Mouse (Mus musculus): ENCODE measurements at regions not wholly inside any gene's neighbourhood (a gene's known extent, or its start where the extent isn't known, plus 50 kb on each side); places are given as distances from the start of the nearest gene placed in this dataset.
A peak's percentile ranks its signal among the peaks of the same experiment; 100 is the strongest.

GRCm38 (mm10) chr14:46606037-46606436 lies 154.3 kb upstream of the Cdkn3 start:
- 0 out of 2 replicates have a peak overlapping the region, but pooled peaks have one; percentile 15 for H3K4me2 ChIP-seq (replicated peaks; ENCODE audit: low read depth, low read length, severe bottlenecking)
- peaks cover 7% of the 10 kb centered on the region for H3K27me3 ChIP-seq (ENCODE audit: control insufficient read depth, insufficient read depth, low read length)
- ATAC-seq (ENCODE audit: low FRiP score, low read depth) (no peak), DNase-seq (ENCODE audit: low spot score) (no peak)
- H3K9ac ChIP-seq (ENCODE audit: low read depth, low read length, severe bottlenecking): no peak overlapping the region
- no peaks in the 10 kb centered on the region for H3K36me3 ChIP-seq (ENCODE audit: control insufficient read depth, insufficient read depth, low read length)
- no peaks in the 10 kb centered on the region for H3K9me3 ChIP-seq (ENCODE audit: control insufficient read depth, low read length)
- no peak for TF ChIP-seq POLR2A (IDR thresholded peaks at IDR 0.05; ENCODE audit: borderline replicate concordance, extremely low read depth, insufficient read depth, insufficient read length)
- H3K27ac ChIP-seq (replicated peaks; ENCODE audit: low read depth, low read length): no peak overlapping the region
- H3K4me1 ChIP-seq (ENCODE audit: control insufficient read depth, insufficient read depth, low read length): peaks cover 30% of the 10 kb centered on the region
- 16% methylated on average over 9 of the region's 9 CpGs for WGBS
- no peak overlapping the region for H3K4me3 ChIP-seq (replicated peaks; ENCODE audit: low read length)

GRCm38 (mm10) chr14:46604886-46605531 lies 155.3 kb upstream of the Cdkn3 start:
- H3K4me2 ChIP-seq (replicated peaks; ENCODE audit: low read depth, low read length, severe bottlenecking): peak overlapping the region; percentile 36
- no peak overlapping the region for H3K27ac ChIP-seq (replicated peaks; ENCODE audit: low read depth, low read length)
- ATAC-seq (ENCODE audit: low FRiP score, low read depth) (no peak; the same call in 1 of the 2 replicates), DNase-seq (ENCODE audit: low spot score) (no peak)
- H3K4me3 ChIP-seq (replicated peaks; ENCODE audit: low read length): peak overlapping the region; percentile 12; the same call in 1 of the 2 replicates
- H3K27me3 ChIP-seq (ENCODE audit: control insufficient read depth, insufficient read depth, low read length): peaks cover 7% of the 10 kb centered on the region
- no peak overlapping the region for H3K9ac ChIP-seq (ENCODE audit: low read depth, low read length, severe bottlenecking)
- H3K36me3 ChIP-seq (ENCODE audit: control insufficient read depth, insufficient read depth, low read length): no peaks in the 10 kb centered on the region
- TF ChIP-seq POLR2A (IDR thresholded peaks at IDR 0.05; ENCODE audit: borderline replicate concordance, extremely low read depth, insufficient read depth, insufficient read length): no peak
- peaks cover 23% of the 10 kb centered on the region for H3K4me1 ChIP-seq (ENCODE audit: control insufficient read depth, insufficient read depth, low read length)
- H3K9me3 ChIP-seq (ENCODE audit: control insufficient read depth, low read length): no peaks in the 10 kb centered on the region
- WGBS: 7% methylated on average over 16 of the region's 16 CpGs

- Histone ChIP-seq H3K27me3 (ENCODE audit: control insufficient read depth, insufficient read depth, low read length) (peaks cover 7% of the 10 kb centered on the region), H3K9me3 (ENCODE audit: control insufficient read depth, low read length) (no peaks in the 10 kb centered on the region), H3K27ac (replicated peaks; ENCODE audit: low read depth, low read length) (no peak overlapping the region), H3K4me3 (replicated peaks; ENCODE audit: low read length) (no peak overlapping the region), H3K36me3 (ENCODE audit: control insufficient read depth, insufficient read depth, low read length) (no peaks in the 10 kb centered on the region), H3K4me1 (ENCODE audit: control insufficient read depth, insufficient read depth, low read length) (peaks cover 23% of the 10 kb centered on the region), H3K9ac (ENCODE audit: low read depth, low read length, severe bottlenecking) (no peak overlapping the region), H3K4me2 (replicated peaks; ENCODE audit: low read depth, low read length, severe bottlenecking) (no peak overlapping the region)
- 28% methylated on average over 14 of the region's 14 CpGs for WGBS
- TF ChIP-seq POLR2A (IDR thresholded peaks at IDR 0.05; ENCODE audit: borderline replicate concordance, extremely low read depth, insufficient read depth, insufficient read length): no peak
- DNase-seq (ENCODE audit: low spot score) (peak; percentile 73), ATAC-seq (ENCODE audit: low FRiP score, low read depth) (no peak)
Observed at GRCm38 (mm10) chr14:46604156-46604885, 156.0 kb upstream of the Cdkn3 start.

- Histone ChIP-seq H3K27ac (replicated peaks; ENCODE audit: low read depth, low read length) (no peak overlapping the region), H3K9ac (ENCODE audit: low read depth, low read length, severe bottlenecking) (no peak overlapping the region), H3K27me3 (ENCODE audit: control insufficient read depth, insufficient read depth, low read length) (no peaks in the 10 kb centered on the region), H3K36me3 (ENCODE audit: control insufficient read depth, insufficient read depth, low read length) (no peaks in the 10 kb centered on the region), H3K4me2 (replicated peaks; ENCODE audit: low read depth, low read length, severe bottlenecking) (no peak overlapping the region), H3K4me1 (ENCODE audit: control insufficient read depth, insufficient read depth, low read length) (peaks cover 3% of the 10 kb centered on the region), H3K9me3 (ENCODE audit: control insufficient read depth, low read length) (no peaks in the 10 kb centered on the region), H3K4me3 (replicated peaks; ENCODE audit: low read length) (no peak overlapping the region)
- WGBS: 84% methylated on average over 7 of the region's 7 CpGs
- ATAC-seq (ENCODE audit: low FRiP score, low read depth) (no peak), DNase-seq (ENCODE audit: low spot score) (no peak)
- no peak for TF ChIP-seq POLR2A (IDR thresholded peaks at IDR 0.05; ENCODE audit: borderline replicate concordance, extremely low read depth, insufficient read depth, insufficient read length)
Observed at GRCm38 (mm10) chr14:46596696-46597359, 163.5 kb upstream of the Cdkn3 start.

- H3K9ac ChIP-seq (ENCODE audit: low read depth, low read length, severe bottlenecking): no peak overlapping the region
- no peak overlapping the region for H3K27ac ChIP-seq (replicated peaks; ENCODE audit: low read depth, low read length)
- no peak for TF ChIP-seq POLR2A (IDR thresholded peaks at IDR 0.05; ENCODE audit: borderline replicate concordance, extremely low read depth, insufficient read depth, insufficient read length)
- no peak overlapping the region for H3K4me3 ChIP-seq (replicated peaks; ENCODE audit: low read length)
- H3K4me1 ChIP-seq (ENCODE audit: control insufficient read depth, insufficient read depth, low read length): peaks cover 3% of the 10 kb centered on the region
- H3K27me3 ChIP-seq (ENCODE audit: control insufficient read depth, insufficient read depth, low read length): no peaks in the 10 kb centered on the region
- H3K4me2 ChIP-seq (replicated peaks; ENCODE audit: low read depth, low read length, severe bottlenecking): no peak overlapping the region
- H3K36me3 ChIP-seq (ENCODE audit: control insufficient read depth, insufficient read depth, low read length): no peaks in the 10 kb centered on the region
- DNase-seq (ENCODE audit: low spot score): no peak
- no peak for ATAC-seq (ENCODE audit: low FRiP score, low read depth)
- WGBS: 22% methylated on average over 3 of the region's 3 CpGs
- H3K9me3 ChIP-seq (ENCODE audit: control insufficient read depth, low read length): no peaks in the 10 kb centered on the region
Observed at GRCm38 (mm10) chr14:46594151-46594550, 166.2 kb upstream of the Cdkn3 start.
